Mouse (Mus musculus): ENCODE data around the gene Mtf1. TPM values are rescaled to one million over a fixed set of nuclear protein-coding genes. Genes with fewer than 3 reads are reported as not detected.

Gene Mtf1
- polyA plus RNA-seq, 1 experiment from 2014 or later = 9.9 TPM

- Histone ChIP-seq H3K27ac (ENCODE audit: low read length) (no peak overlapping the region), H3K36me3 (ENCODE audit: control insufficient read depth, insufficient read depth, low read length) (no peaks in the 10 kb centered on the region), H3K4me1 (ENCODE audit: control insufficient read depth, insufficient read depth, low read length) (no peaks in the 10 kb centered on the region), H3K27me3 (ENCODE audit: control insufficient read depth, insufficient read depth, low read depth, low read length) (no peaks in the 10 kb centered on the region), H3K9me3 (replicated peaks; ENCODE audit: control insufficient read depth, low read length, poor library complexity, severe bottlenecking) (no peaks in the 10 kb centered on the region), H3K4me2 (ENCODE audit: low read length) (no peak overlapping the region), H3K9ac (ENCODE audit: low read depth, low read length) (no peak overlapping the region), H3K4me3 (ENCODE audit: low read depth, low read length) (no peak overlapping the region)
- WGBS = 87% methylated on average over 13 of the region's 13 CpGs
- ATAC-seq = no peak
Observed at GRCm38 (mm10) chr4:124768963-124769591, 32.8 kb upstream of the Mtf1 start.

GRCm38 (mm10) chr4:124770624-124771023 is 31.3 kb upstream of the Mtf1 start:
- Histone ChIP-seq H3K36me3 (ENCODE audit: control insufficient read depth, insufficient read depth, low read length) (no peaks in the 10 kb centered on the region), H3K27me3 (ENCODE audit: control insufficient read depth, insufficient read depth, low read depth, low read length) (no peaks in the 10 kb centered on the region), H3K9ac (ENCODE audit: low read depth, low read length) (no peak overlapping the region), H3K4me3 (ENCODE audit: low read depth, low read length) (no peak overlapping the region), H3K9me3 (replicated peaks; ENCODE audit: control insufficient read depth, low read length, poor library complexity, severe bottlenecking) (no peaks in the 10 kb centered on the region), H3K4me2 (ENCODE audit: low read length) (no peak overlapping the region), H3K4me1 (ENCODE audit: control insufficient read depth, insufficient read depth, low read length) (no peaks in the 10 kb centered on the region), H3K27ac (ENCODE audit: low read length) (no peak overlapping the region)
- ATAC-seq = no peak
- 83% methylated on average over 5 of the region's 5 CpGs for WGBS

- H3K36me3 ChIP-seq (ENCODE audit: control insufficient read depth, insufficient read depth, low read length) = no peaks in the 10 kb centered on the region
- H3K27me3 ChIP-seq (ENCODE audit: control insufficient read depth, insufficient read depth, low read depth, low read length) = no peaks in the 10 kb centered on the region
- no peaks in the 10 kb centered on the region for H3K9me3 ChIP-seq (replicated peaks; ENCODE audit: control insufficient read depth, low read length, poor library complexity, severe bottlenecking)
- ATAC-seq = no peak
- H3K4me2 ChIP-seq (ENCODE audit: low read length) = no peak overlapping the region
- H3K27ac ChIP-seq (ENCODE audit: low read length) = no peak overlapping the region
- WGBS = 71% methylated on average over 4 of the region's 4 CpGs
- no peak overlapping the region for H3K4me3 ChIP-seq (ENCODE audit: low read depth, low read length)
- H3K9ac ChIP-seq (ENCODE audit: low read depth, low read length) = no peak overlapping the region
- no peaks in the 10 kb centered on the region for H3K4me1 ChIP-seq (ENCODE audit: control insufficient read depth, insufficient read depth, low read length)
Observed at GRCm38 (mm10) chr4:124772125-124772524, 29.8 kb upstream of the Mtf1 start.

- no peak overlapping the region for H3K4me3 ChIP-seq (ENCODE audit: low read depth, low read length)
- 94% methylated on average over 2 of the region's 2 CpGs for WGBS
Observed at GRCm38 (mm10) chr4:124773449-124773848, 28.5 kb upstream of the Mtf1 start.

GRCm38 (mm10) chr4:124773995-124774394 is 27.9 kb upstream of the Mtf1 start:
- 96% methylated on average over 6 of the region's 6 CpGs for WGBS
- H3K9me3 ChIP-seq (replicated peaks; ENCODE audit: control insufficient read depth, low read length, poor library complexity, severe bottlenecking) = no peaks in the 10 kb centered on the region

More at GRCm38 (mm10) chr4:124773449-124773848, 28.5 kb upstream of the Mtf1 start:
- Histone ChIP-seq H3K36me3 (ENCODE audit: control insufficient read depth, insufficient read depth, low read length) (no peaks in the 10 kb centered on the region), H3K9ac (ENCODE audit: low read depth, low read length) (no peak overlapping the region), H3K4me1 (ENCODE audit: control insufficient read depth, insufficient read depth, low read length) (no peaks in the 10 kb centered on the region), H3K27ac (ENCODE audit: low read length) (no peak overlapping the region), H3K9me3 (replicated peaks; ENCODE audit: control insufficient read depth, low read length, poor library complexity, severe bottlenecking) (no peaks in the 10 kb centered on the region), H3K4me2 (ENCODE audit: low read length) (no peak overlapping the region), H3K27me3 (ENCODE audit: control insufficient read depth, insufficient read depth, low read depth, low read length) (no peaks in the 10 kb centered on the region)
- ATAC-seq = no peak

GRCm38 (mm10) chr4:124774429-124774828 is 27.5 kb upstream of the Mtf1 start:
- no peaks in the 10 kb centered on the region for H3K4me1 ChIP-seq (ENCODE audit: control insufficient read depth, insufficient read depth, low read length)
- H3K27ac ChIP-seq (ENCODE audit: low read length) = no peak overlapping the region
- H3K36me3 ChIP-seq (ENCODE audit: control insufficient read depth, insufficient read depth, low read length) = peaks cover under 1% of the 10 kb centered on the region; the same call in 1 of the 2 replicates
- H3K4me3 ChIP-seq (ENCODE audit: low read depth, low read length) = no peak overlapping the region
- no peak overlapping the region for H3K4me2 ChIP-seq (ENCODE audit: low read length)
- 62% methylated on average over 2 of the region's 2 CpGs for WGBS
- H3K9ac ChIP-seq (ENCODE audit: low read depth, low read length) = no peak overlapping the region
- no peaks in the 10 kb centered on the region for H3K9me3 ChIP-seq (replicated peaks; ENCODE audit: control insufficient read depth, low read length, poor library complexity, severe bottlenecking)
- H3K27me3 ChIP-seq (ENCODE audit: control insufficient read depth, insufficient read depth, low read depth, low read length) = no peaks in the 10 kb centered on the region
- no peak for ATAC-seq

More at GRCm38 (mm10) chr4:124773995-124774394, 27.9 kb upstream of the Mtf1 start:
- H3K36me3 ChIP-seq (ENCODE audit: control insufficient read depth, insufficient read depth, low read length) = no peaks in the 10 kb centered on the region
- H3K4me2 ChIP-seq (ENCODE audit: low read length) = no peak overlapping the region
- H3K4me1 ChIP-seq (ENCODE audit: control insufficient read depth, insufficient read depth, low read length) = no peaks in the 10 kb centered on the region
- no peak for ATAC-seq
- H3K9ac ChIP-seq (ENCODE audit: low read depth, low read length) = no peak overlapping the region
- H3K27me3 ChIP-seq (ENCODE audit: control insufficient read depth, insufficient read depth, low read depth, low read length) = no peaks in the 10 kb centered on the region
- H3K27ac ChIP-seq (ENCODE audit: low read length) = no peak overlapping the region
- H3K4me3 ChIP-seq (ENCODE audit: low read depth, low read length) = no peak overlapping the region

GRCm38 (mm10) chr4:124781361-124781760 is 20.5 kb upstream of the Mtf1 start:
- Histone ChIP-seq H3K9me3 (replicated peaks; ENCODE audit: control insufficient read depth, low read length, poor library complexity, severe bottlenecking) (no peaks in the 10 kb centered on the region), H3K4me3 (ENCODE audit: low read depth, low read length) (no peak overlapping the region), H3K27me3 (ENCODE audit: control insufficient read depth, insufficient read depth, low read depth, low read length) (no peaks in the 10 kb centered on the region), H3K4me1 (ENCODE audit: control insufficient read depth, insufficient read depth, low read length) (no peaks in the 10 kb centered on the region), H3K36me3 (ENCODE audit: control insufficient read depth, insufficient read depth, low read length) (peaks cover 28% of the 10 kb centered on the region), H3K9ac (ENCODE audit: low read depth, low read length) (no peak overlapping the region), H3K27ac (ENCODE audit: low read length) (no peak overlapping the region), H3K4me2 (ENCODE audit: low read length) (no peak overlapping the region)
- no peak for ATAC-seq
- 79% methylated on average over 7 of the region's 7 CpGs for WGBS

- no peak for ATAC-seq
- no peaks in the 10 kb centered on the region for H3K27me3 ChIP-seq (ENCODE audit: control insufficient read depth, insufficient read depth, low read depth, low read length)
- H3K4me1 ChIP-seq (ENCODE audit: control insufficient read depth, insufficient read depth, low read length) = no peaks in the 10 kb centered on the region
- no peak overlapping the region for H3K27ac ChIP-seq (ENCODE audit: low read length)
- no peak overlapping the region for H3K4me2 ChIP-seq (ENCODE audit: low read length)
- WGBS = 97% methylated on average over 8 of the region's 8 CpGs
- H3K9ac ChIP-seq (ENCODE audit: low read depth, low read length) = no peak overlapping the region
- no peak overlapping the region for H3K4me3 ChIP-seq (ENCODE audit: low read depth, low read length)
- H3K9me3 ChIP-seq (replicated peaks; ENCODE audit: control insufficient read depth, low read length, poor library complexity, severe bottlenecking) = no peaks in the 10 kb centered on the region
- H3K36me3 ChIP-seq (ENCODE audit: control insufficient read depth, insufficient read depth, low read length) = peaks cover 32% of the 10 kb centered on the region
Observed at GRCm38 (mm10) chr4:124782395-124782794, 19.5 kb upstream of the Mtf1 start.

GRCm38 (mm10) chr4:124783937-124784336 is 18.0 kb upstream of the Mtf1 start:
- H3K4me2 ChIP-seq (ENCODE audit: low read length) = no peak overlapping the region
- no peak overlapping the region for H3K9ac ChIP-seq (ENCODE audit: low read depth, low read length)
- peaks cover 40% of the 10 kb centered on the region for H3K36me3 ChIP-seq (ENCODE audit: control insufficient read depth, insufficient read depth, low read length)
- H3K27me3 ChIP-seq (ENCODE audit: control insufficient read depth, insufficient read depth, low read depth, low read length) = no peaks in the 10 kb centered on the region
- H3K4me3 ChIP-seq (ENCODE audit: low read depth, low read length) = no peak overlapping the region
- H3K9me3 ChIP-seq (replicated peaks; ENCODE audit: control insufficient read depth, low read length, poor library complexity, severe bottlenecking) = no peaks in the 10 kb centered on the region
- 88% methylated on average over 8 of the region's 8 CpGs for WGBS
- no peaks in the 10 kb centered on the region for H3K4me1 ChIP-seq (ENCODE audit: control insufficient read depth, insufficient read depth, low read length)
- H3K27ac ChIP-seq (ENCODE audit: low read length) = no peak overlapping the region
- no peak for ATAC-seq

Measured in midbrain, embryonic 16.5 days (tissue).